Mouse (Mus musculus): ENCODE data around the gene Eif2b4.

DNA sequence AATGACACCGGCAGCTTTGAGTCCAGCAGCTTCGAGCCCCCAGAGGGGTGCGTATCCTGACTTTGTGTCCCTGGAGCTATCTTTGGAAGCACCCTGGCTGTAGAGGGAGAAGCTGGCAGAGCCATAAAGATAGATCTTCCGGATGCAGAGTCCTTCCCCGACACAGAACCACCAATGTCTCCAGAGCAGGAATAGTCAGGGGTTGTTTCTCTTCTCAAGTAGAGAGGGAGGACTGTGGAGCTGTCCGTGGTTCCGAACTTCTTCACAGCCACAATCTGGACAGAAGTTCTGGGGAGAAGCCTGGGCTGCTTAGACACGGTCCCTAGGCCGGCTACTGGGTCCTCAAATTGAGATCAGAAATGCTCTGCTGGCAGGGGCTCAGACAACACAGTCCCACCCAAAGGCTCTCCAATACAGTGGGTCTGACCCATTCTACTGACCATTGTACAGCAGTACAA lies 54.2 kb downstream of the Eif2b4 start:
- TF ChIP-seq TAL1 (IDR thresholded peaks at IDR 0.05; ENCODE audit: low read length) (no peak), GATA1 (IDR thresholded peaks at IDR 0.05; ENCODE audit: low read length) (no peak)

Measured in erythroblast, embryonic 14.5 days (primary cell).